Mouse (Mus musculus) embryonic facial prominence, embryonic 10.5 days (tissue): ENCODE results near the gene Arhgef3. TPM values are rescaled to one million over a fixed set of nuclear protein-coding genes. Genes with fewer than 3 reads are reported as not detected.

Source experiments
- DNase-seq: peaks from one replicate; pipeline ENCODE4 v3.0.0-alpha.2; 2017; ENCODE audit warnings: low spot score
- H3K27ac ChIP-seq: fragments of 300-500 bp; sonication (generic); replicated peaks from 2 replicates; pipeline ENCODE4 v1.5.1; 2016; ENCODE audit warnings: mild to moderate bottlenecking
- H3K27me3 ChIP-seq: fragments of 300-500 bp; sonication (generic); replicated peaks from 2 replicates; pipeline ENCODE4 v1.6.1; 2016; ENCODE audit warnings: low read depth, mild to moderate bottlenecking; ENCODE audit not compliant: poor library complexity, severe bottlenecking
- H3K36me3 ChIP-seq: fragments of 300-500 bp; sonication (generic); replicated peaks from 2 replicates; pipeline ENCODE4 v1.6.1; 2016; ENCODE audit warnings: mild to moderate bottlenecking, moderate library complexity
- H3K4me1 ChIP-seq: fragments of 300-500 bp; sonication (generic); 2 replicates; pipeline ENCODE4 v1.6.1; 2016
- H3K4me3 ChIP-seq: fragments of 300-500 bp; sonication (generic); 2 replicates; pipeline ENCODE4 v1.5.1; 2016; ENCODE audit warnings: mild to moderate bottlenecking, moderate library complexity
- H3K9me3 ChIP-seq: fragments of 300-500 bp; sonication (generic); 2 replicates; pipeline ENCODE4 v1.6.1; 2016; ENCODE audit warnings: mild to moderate bottlenecking
- WGBS: fragments of 180-500 bp; shearing (Covaris S2); methylation state at CpG from one replicate; pipeline ENCODE4 v1.1.7; 2016; 5-methylcytosine and 5-hydroxymethylcytosine counted together
- polyA plus RNA-seq: library from polyadenylated mRNA; unstranded; fragments of >200 nt; fragmentation: Nextera tagmentation; extraction: Ambion mirVana; gene quantifications from 2 replicates; pipeline ENCODE4 v1.2.1, GENCODE M21; 2016

The Arhgef3 gene
- polyA plus RNA-seq, 1 experiment from 2014 or later, result 3.8 TPM

DNA sequence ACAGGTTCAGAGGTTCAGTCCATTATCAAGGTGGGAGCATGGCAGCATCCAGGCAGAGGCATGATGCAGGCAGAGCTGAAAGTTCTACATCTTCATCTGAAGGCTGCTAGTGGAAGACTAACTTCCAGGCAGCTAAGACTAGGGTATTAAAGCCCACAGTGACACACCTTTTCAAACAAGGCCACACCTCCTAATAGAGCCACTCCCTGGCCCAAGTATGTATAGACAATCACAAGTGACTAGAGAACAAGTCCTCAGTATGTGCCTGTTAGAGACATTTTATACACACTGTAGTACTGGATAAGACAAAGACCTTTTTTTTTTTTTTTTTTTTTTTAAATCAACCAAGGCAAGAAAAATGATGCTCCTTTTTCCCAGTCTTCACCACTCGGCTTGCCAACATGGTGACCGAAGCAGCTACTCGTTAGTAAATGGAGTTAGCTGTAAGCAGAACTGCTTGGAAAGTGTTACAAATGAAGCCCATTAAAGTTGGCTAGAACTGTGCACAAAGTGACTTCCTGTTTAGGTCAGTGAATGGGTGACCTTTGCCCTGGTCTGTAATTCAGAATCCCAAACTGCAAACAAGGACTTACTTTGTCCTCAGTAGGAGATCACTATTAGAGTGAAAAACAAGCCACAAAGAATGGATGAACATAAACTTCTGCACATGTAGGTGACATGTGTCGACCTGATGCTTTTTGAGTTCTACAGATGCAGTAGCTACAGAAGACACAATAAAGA is 229.7 kb downstream of the Arhgef3 start:
- WGBS, result 37% methylated on average over 4 of the region's 4 CpGs
- Histone ChIP-seq H3K4me1 (peaks cover 12% of the 10 kb centered on the region; the same call in 1 of the 2 replicates), H3K36me3 (no peaks in the 10 kb centered on the region), H3K27me3 (no peaks in the 10 kb centered on the region), H3K4me3 (no peak overlapping the region), H3K9me3 (0 out of 2 replicates have a peak, but pooled peaks cover 4% of the 10 kb centered on the region), H3K27ac (no peak overlapping the region)
- no peak for DNase-seq

GRCm38 (mm10) chr14:27345051-27345885 is 230.6 kb downstream of the Arhgef3 start:
- Histone ChIP-seq H3K9me3 (0 out of 2 replicates have a peak, but pooled peaks cover 4% of the 10 kb centered on the region), H3K27me3 (no peaks in the 10 kb centered on the region), H3K36me3 (no peaks in the 10 kb centered on the region), H3K27ac (no peak overlapping the region; the same call in 1 of the 2 replicates), H3K4me3 (no peak overlapping the region), H3K4me1 (peaks cover 13% of the 10 kb centered on the region)
- 81% methylated on average over 7 of the region's 7 CpGs for WGBS
- no peak for DNase-seq

DNA sequence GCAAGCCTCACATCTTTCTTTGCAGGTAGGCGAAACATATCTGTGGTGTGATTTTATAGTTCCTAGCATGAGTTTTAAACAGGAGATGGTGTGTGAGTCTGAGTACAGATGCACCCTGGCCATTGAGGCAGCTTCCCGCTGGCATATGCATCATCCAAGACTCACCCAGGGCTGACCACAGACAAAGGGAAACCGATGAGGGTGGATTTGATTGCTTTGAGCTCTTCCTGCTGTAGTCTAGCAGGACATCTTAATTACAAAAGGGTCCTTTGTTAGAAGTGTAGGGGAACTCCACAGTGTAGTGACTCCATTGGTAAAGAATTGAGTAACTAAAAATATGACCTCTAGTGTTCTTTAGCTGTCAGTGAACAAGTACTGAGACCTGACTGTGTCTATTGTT is 232.5 kb downstream of the Arhgef3 start:
- DNase-seq, result no peak
- Histone ChIP-seq H3K4me1 (peaks cover 28% of the 10 kb centered on the region), H3K9me3 (0 out of 2 replicates have a peak, but pooled peaks cover 4% of the 10 kb centered on the region), H3K27me3 (no peaks in the 10 kb centered on the region), H3K36me3 (no peaks in the 10 kb centered on the region), H3K27ac (no peak overlapping the region), H3K4me3 (no peak overlapping the region)
- 58% methylated on average over 3 of the region's 3 CpGs for WGBS

GRCm38 (mm10) chr14:27347666-27348065 is 233.0 kb downstream of the Arhgef3 start:
- no peak overlapping the region for H3K4me3 ChIP-seq
- no peaks in the 10 kb centered on the region for H3K36me3 ChIP-seq
- no peak overlapping the region for H3K27ac ChIP-seq
- H3K27me3 ChIP-seq, result no peaks in the 10 kb centered on the region
- no peak for DNase-seq
- WGBS, result 69% methylated on average over 5 of the region's 5 CpGs
- peaks cover 28% of the 10 kb centered on the region for H3K4me1 ChIP-seq
- 0 out of 2 replicates have a peak, but pooled peaks cover 4% of the 10 kb centered on the region for H3K9me3 ChIP-seq

GRCm38 (mm10) chr14:27348088-27348487 is 233.4 kb downstream of the Arhgef3 start:
- Histone ChIP-seq H3K27ac (no peak overlapping the region), H3K9me3 (0 out of 2 replicates have a peak, but pooled peaks cover 4% of the 10 kb centered on the region), H3K36me3 (no peaks in the 10 kb centered on the region), H3K27me3 (no peaks in the 10 kb centered on the region), H3K4me1 (peaks cover 28% of the 10 kb centered on the region), H3K4me3 (no peak overlapping the region)
- 85% methylated on average over 2 of the region's 2 CpGs for WGBS
- no peak for DNase-seq

GRCm38 (mm10) chr14:27348656-27349055 is 234.0 kb downstream of the Arhgef3 start:
- H3K9me3 ChIP-seq, result 0 out of 2 replicates have a peak, but pooled peaks cover 3% of the 10 kb centered on the region
- no peak overlapping the region for H3K27ac ChIP-seq
- peaks cover 28% of the 10 kb centered on the region for H3K4me1 ChIP-seq
- H3K27me3 ChIP-seq, result no peaks in the 10 kb centered on the region
- no peak for DNase-seq
- H3K4me3 ChIP-seq, result no peak overlapping the region
- 96% methylated on average over 4 of the region's 4 CpGs for WGBS
- no peaks in the 10 kb centered on the region for H3K36me3 ChIP-seq

GRCm38 (mm10) chr14:27349120-27349519 is 234.4 kb downstream of the Arhgef3 start:
- 93% methylated on average over 3 of the region's 3 CpGs for WGBS
- Histone ChIP-seq H3K9me3 (no peaks in the 10 kb centered on the region), H3K36me3 (no peaks in the 10 kb centered on the region), H3K27me3 (no peaks in the 10 kb centered on the region), H3K4me1 (peaks cover 28% of the 10 kb centered on the region), H3K4me3 (no peak overlapping the region), H3K27ac (no peak overlapping the region)
- no peak for DNase-seq

DNA sequence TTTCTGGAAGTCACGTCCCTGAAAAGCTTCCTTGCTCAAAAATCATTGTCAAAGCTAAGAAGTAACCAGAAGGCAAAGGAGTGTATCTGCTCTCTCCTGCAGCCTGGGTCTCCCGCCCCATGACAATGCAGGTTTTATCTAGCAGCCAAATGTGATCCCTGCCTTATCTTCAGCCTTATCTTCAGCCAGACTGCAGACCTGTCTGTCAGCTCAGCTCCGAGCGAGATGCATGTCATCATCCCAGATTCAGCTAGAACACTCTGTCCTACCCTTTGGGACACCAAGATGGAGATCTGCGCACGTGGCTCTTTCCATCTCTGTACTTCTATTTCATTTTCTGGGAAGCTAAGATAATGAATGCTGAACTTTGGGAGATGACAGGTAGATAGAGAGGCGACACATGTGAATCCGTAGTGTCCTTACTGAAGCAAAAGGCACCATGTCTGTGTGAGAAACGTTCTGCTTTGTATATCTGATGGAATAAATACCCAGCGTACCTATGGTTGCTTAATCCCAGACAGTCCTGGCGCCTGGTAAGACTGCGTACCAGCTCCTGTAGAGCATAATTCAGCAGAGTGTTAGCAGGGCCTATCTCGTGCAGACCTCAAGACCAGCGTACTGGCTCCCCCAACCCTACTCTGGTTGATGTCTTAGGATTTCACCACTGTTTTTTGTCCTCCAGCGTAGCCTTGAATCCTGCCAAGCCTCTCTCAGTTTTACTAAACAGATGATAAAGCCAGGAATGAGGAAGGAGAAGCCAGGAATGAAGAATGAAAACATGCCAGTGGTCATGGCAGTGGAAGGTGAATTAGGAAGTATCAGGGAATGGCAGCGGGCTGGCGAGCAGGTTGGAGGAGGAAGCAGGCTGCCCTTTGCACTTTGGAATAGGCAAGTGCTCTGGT is 235.4 kb downstream of the Arhgef3 start:
- no peaks in the 10 kb centered on the region for H3K9me3 ChIP-seq
- H3K27me3 ChIP-seq, result no peaks in the 10 kb centered on the region
- H3K36me3 ChIP-seq, result no peaks in the 10 kb centered on the region
- H3K4me3 ChIP-seq, result no peak overlapping the region
- no peak for DNase-seq
- H3K4me1 ChIP-seq, result peaks cover 23% of the 10 kb centered on the region
- H3K27ac ChIP-seq, result 0 out of 2 replicates have a peak overlapping the region, but pooled peaks have one; percentile 24
- 88% methylated on average over 17 of the region's 17 CpGs for WGBS

GRCm38 (mm10) chr14:27351051-27351475 is 236.4 kb downstream of the Arhgef3 start:
- WGBS, result 46% methylated on average over 5 of the region's 5 CpGs
- no peak for DNase-seq
- no peaks in the 10 kb centered on the region for H3K9me3 ChIP-seq
- no peaks in the 10 kb centered on the region for H3K27me3 ChIP-seq
- no peaks in the 10 kb centered on the region for H3K36me3 ChIP-seq
- peaks cover 17% of the 10 kb centered on the region for H3K4me1 ChIP-seq
- no peak overlapping the region for H3K4me3 ChIP-seq
- H3K27ac ChIP-seq, result peak overlapping the region; percentile 51; the same call in 1 of the 2 replicates

GRCm38 (mm10) chr14:27351476-27352079 is 236.9 kb downstream of the Arhgef3 start:
- H3K27ac ChIP-seq, result 0 out of 2 replicates have a peak overlapping the region, but pooled peaks have one; percentile 51
- WGBS, result 60% methylated on average over 4 of the region's 4 CpGs

GRCm38 (mm10) chr14:27352470-27352869 is 237.8 kb downstream of the Arhgef3 start:
- Histone ChIP-seq H3K9me3 (no peaks in the 10 kb centered on the region), H3K27me3 (no peaks in the 10 kb centered on the region), H3K4me3 (no peak overlapping the region), H3K36me3 (no peaks in the 10 kb centered on the region), H3K27ac (no peak overlapping the region), H3K4me1 (peaks cover 19% of the 10 kb centered on the region)
- no peak for DNase-seq
- WGBS, result 86% methylated on average over 5 of the region's 5 CpGs

More at GRCm38 (mm10) chr14:27351476-27352079, 236.9 kb downstream of the Arhgef3 start:
- Histone ChIP-seq H3K27me3 (no peaks in the 10 kb centered on the region), H3K9me3 (no peaks in the 10 kb centered on the region), H3K36me3 (no peaks in the 10 kb centered on the region), H3K4me1 (peaks cover 17% of the 10 kb centered on the region), H3K4me3 (no peak overlapping the region)
- DNase-seq, result no peak
